Mouse (Mus musculus) limb, embryonic 12.5 days (tissue): ENCODE data around the gene Parl. TPM values are rescaled to one million over a fixed set of nuclear protein-coding genes. Genes with fewer than 3 reads are reported as not detected.
A peak's percentile ranks its signal among the peaks of the same experiment; 100 is the strongest.

Experiments
- ATAC-seq: fragments of 200-750 bp; cut with Nextera tagmentation; 2 replicates; pipeline ENCODE4 v1.8.0; 2017; ENCODE audit warnings: low read depth, moderate TSS enrichment; ENCODE audit not compliant: insufficient number of reproducible peaks, insufficient read depth, low FRiP score, low TSS enrichment
- H3K27ac ChIP-seq: fragments of 300-500 bp; sonication (generic); 2 replicates; pipeline ENCODE4 v1.5.1; 2016; ENCODE audit warnings: mild to moderate bottlenecking, moderate library complexity
- H3K27me3 ChIP-seq: fragments of 300-500 bp; sonication (generic); 2 replicates; pipeline ENCODE4 v1.6.1; 2016; ENCODE audit warnings: mild to moderate bottlenecking, moderate library complexity
- H3K36me3 ChIP-seq: fragments of 300-500 bp; sonication (generic); 2 replicates; pipeline ENCODE4 v1.6.1; 2016; ENCODE audit warnings: mild to moderate bottlenecking, moderate library complexity
- H3K4me1 ChIP-seq: fragments of 300-500 bp; sonication (generic); replicated peaks from 2 replicates; pipeline ENCODE4 v1.6.1; 2016
- H3K4me2 ChIP-seq: fragments of 300-500 bp; sonication (generic); 2 replicates; pipeline ENCODE4 v1.6.1; 2016; ENCODE audit warnings: mild to moderate bottlenecking, moderate library complexity
- H3K4me3 ChIP-seq: fragments of 300-500 bp; sonication (generic); replicated peaks from 2 replicates; pipeline ENCODE4 v1.5.1; 2016; ENCODE audit warnings: mild to moderate bottlenecking
- H3K9ac ChIP-seq: fragments of 300-500 bp; sonication (generic); replicated peaks from 2 replicates; pipeline ENCODE4 v1.6.1; 2016; ENCODE audit warnings: mild to moderate bottlenecking, moderate library complexity
- H3K9me3 ChIP-seq: fragments of 300-500 bp; sonication (generic); 2 replicates; pipeline ENCODE4 v1.6.1; 2016; ENCODE audit warnings: mild to moderate bottlenecking, moderate library complexity
- WGBS: fragments of 180-500 bp; shearing (Covaris S2); methylation state at CpG from one replicate; pipeline ENCODE4 v1.1.7; 2016; 5-methylcytosine and 5-hydroxymethylcytosine counted together
- polyA plus RNA-seq: library from polyadenylated mRNA; unstranded; fragments of >200 nt; fragmentation: Nextera tagmentation; extraction: Ambion mirVana; gene quantifications from 2 replicates; pipeline ENCODE4 v1.2.1, GENCODE M21; 2016

Parl gene
- polyA plus RNA-seq, 1 experiment from 2014 or later, result 105 TPM

DNA sequence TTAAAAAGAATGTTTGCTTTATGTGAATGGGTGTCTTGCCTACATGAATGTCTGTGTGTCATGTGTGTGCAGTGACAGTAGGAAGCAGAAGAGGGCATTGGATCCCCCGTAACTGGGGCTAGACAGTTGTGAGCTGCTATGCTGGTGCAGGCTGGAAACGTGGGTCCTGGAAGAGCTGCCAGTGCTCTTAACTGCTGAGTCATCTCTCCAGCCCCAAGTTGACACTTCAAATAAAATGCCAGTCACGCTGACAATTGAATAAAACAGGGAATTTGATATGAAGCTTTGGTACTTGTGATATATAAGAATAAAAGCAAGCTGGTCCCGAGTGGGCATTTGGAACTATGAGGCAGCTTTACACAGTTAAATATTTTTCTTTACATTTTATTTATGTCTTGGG is 21.9 kb downstream of the Parl start:
- no peak for ATAC-seq

GRCm38 (mm10) chr16:20279395-20279794 is 22.8 kb downstream of the Parl start:
- 94% methylated on average over 5 of the region's 5 CpGs for WGBS

More for the DNA sequence above, 21.9 kb downstream of the Parl start:
- 87% methylated on average over 4 of the region's 4 CpGs for whole genome bisulfite sequencing
- no peak overlapping the region for H3K27ac ChIP-seq
- H3K9ac ChIP-seq, result no peak overlapping the region
- no peaks in the 10 kb centered on the region for H3K9me3 ChIP-seq
- H3K4me1 ChIP-seq, result no peaks in the 10 kb centered on the region
- H3K4me2 ChIP-seq, result no peak overlapping the region
- H3K27me3 ChIP-seq, result no peaks in the 10 kb centered on the region
- H3K36me3 ChIP-seq, result peaks cover 72% of the 10 kb centered on the region
- no peak overlapping the region for H3K4me3 ChIP-seq

DNA sequence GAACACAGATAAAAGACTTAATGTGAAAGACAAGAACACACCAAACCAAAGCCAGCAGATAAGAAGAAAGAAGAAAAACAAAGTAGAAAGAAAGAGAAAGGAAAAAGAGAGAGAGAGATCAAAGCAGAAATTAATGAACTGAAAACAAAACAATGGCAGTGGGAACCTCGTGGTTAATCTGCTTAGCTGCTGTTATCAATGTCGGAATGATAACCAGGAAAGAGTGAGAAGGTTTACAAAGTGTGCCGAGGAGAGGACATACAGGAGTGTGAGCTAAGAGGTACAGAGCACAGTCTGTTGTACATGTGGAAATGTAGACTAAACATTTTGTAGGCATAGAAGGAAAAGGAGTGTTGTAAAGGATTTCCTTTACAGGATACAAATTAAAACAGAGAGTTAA is 29.2 kb downstream of the Parl start:
- Histone ChIP-seq H3K4me3 (no peak overlapping the region), H3K27me3 (0 out of 2 replicates have a peak, but pooled peaks cover under 1% of the 10 kb centered on the region)

More at GRCm38 (mm10) chr16:20279395-20279794, 22.8 kb downstream of the Parl start:
- H3K27ac ChIP-seq, result no peak overlapping the region
- peaks cover 64% of the 10 kb centered on the region for H3K36me3 ChIP-seq
- no peaks in the 10 kb centered on the region for H3K4me1 ChIP-seq
- H3K27me3 ChIP-seq, result no peaks in the 10 kb centered on the region
- H3K9me3 ChIP-seq, result no peaks in the 10 kb centered on the region
- H3K9ac ChIP-seq, result no peak overlapping the region
- H3K4me3 ChIP-seq, result no peak overlapping the region
- H3K4me2 ChIP-seq, result no peak overlapping the region
- ATAC-seq, result no peak

GRCm38 (mm10) chr16:20271339-20271738 is 30.8 kb downstream of the Parl start:
- WGBS, result 87% methylated on average over 4 of the region's 4 CpGs
- Histone ChIP-seq H3K9me3 (no peaks in the 10 kb centered on the region), H3K27ac (no peak overlapping the region), H3K9ac (no peak overlapping the region), H3K4me2 (no peak overlapping the region), H3K4me1 (no peaks in the 10 kb centered on the region), H3K27me3 (0 out of 2 replicates have a peak, but pooled peaks cover 4% of the 10 kb centered on the region), H3K4me3 (no peak overlapping the region), H3K36me3 (no peaks in the 10 kb centered on the region)
- no peak for ATAC-seq

More for the DNA sequence above, 29.2 kb downstream of the Parl start:
- Histone ChIP-seq H3K4me2 (no peak overlapping the region), H3K4me1 (no peaks in the 10 kb centered on the region), H3K36me3 (peaks cover 2% of the 10 kb centered on the region; the same call in 1 of the 2 replicates), H3K9me3 (no peaks in the 10 kb centered on the region), H3K9ac (no peak overlapping the region), H3K27ac (no peak overlapping the region)
- 64% methylated on average over 3 of the region's 3 CpGs for WGBS
- no peak for ATAC-seq

GRCm38 (mm10) chr16:20265089-20265488 is 37.1 kb downstream of the Parl start:
- Histone ChIP-seq H3K4me2 (no peak overlapping the region), H3K9ac (no peak overlapping the region), H3K27me3 (0 out of 2 replicates have a peak, but pooled peaks cover 4% of the 10 kb centered on the region), H3K27ac (no peak overlapping the region), H3K4me3 (no peak overlapping the region), H3K36me3 (no peaks in the 10 kb centered on the region), H3K9me3 (no peaks in the 10 kb centered on the region), H3K4me1 (no peaks in the 10 kb centered on the region)
- no peak for ATAC-seq
- WGBS, result 76% methylated on average over 7 of the region's 7 CpGs

- Histone ChIP-seq H3K27me3 (no peaks in the 10 kb centered on the region), H3K4me2 (no peak overlapping the region), H3K9ac (no peak overlapping the region), H3K36me3 (no peaks in the 10 kb centered on the region), H3K4me1 (no peaks in the 10 kb centered on the region), H3K27ac (no peak overlapping the region), H3K9me3 (no peaks in the 10 kb centered on the region), H3K4me3 (no peak overlapping the region)
- 83% methylated on average over 5 of the region's 5 CpGs for WGBS
- ATAC-seq, result no peak
Observed at GRCm38 (mm10) chr16:20257926-20258325, 44.3 kb downstream of the Parl start.

DNA sequence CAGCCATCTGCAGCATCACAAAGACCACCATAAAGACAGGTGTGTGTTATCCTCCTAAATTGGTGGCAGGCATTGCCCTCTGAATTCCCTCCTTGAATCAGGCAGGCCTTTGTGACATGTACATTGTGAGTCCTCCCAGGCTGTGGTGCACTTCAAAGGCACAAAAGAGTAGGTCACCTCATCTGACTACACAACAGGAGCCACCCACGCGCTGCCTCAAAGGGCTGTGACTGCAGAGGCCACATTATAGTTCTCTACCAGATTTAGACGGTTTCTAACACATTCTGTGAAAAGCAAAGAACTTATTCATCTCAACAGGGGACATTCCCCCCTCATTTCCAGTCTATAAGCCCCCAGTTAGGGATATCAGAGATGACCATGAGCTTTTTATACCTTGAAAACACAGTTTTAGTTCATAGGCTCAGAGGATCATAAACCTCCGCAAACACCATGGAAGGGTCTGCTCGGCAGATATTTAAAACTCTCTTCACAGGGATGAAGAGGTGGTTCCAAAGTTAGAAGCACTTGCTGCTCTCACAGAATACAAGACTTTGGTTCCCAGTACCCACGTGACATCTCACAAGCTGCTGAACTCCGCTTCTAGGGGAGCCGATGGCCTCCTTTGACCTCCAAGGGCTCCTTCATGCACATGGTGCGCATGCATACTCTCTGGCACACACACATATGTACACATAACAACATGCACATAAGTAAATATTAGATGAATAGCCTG is 53.6 kb downstream of the Parl start:
- no peaks in the 10 kb centered on the region for H3K9me3 ChIP-seq
- no peak overlapping the region for H3K4me3 ChIP-seq
- no peaks in the 10 kb centered on the region for H3K27me3 ChIP-seq
- no peaks in the 10 kb centered on the region for H3K4me1 ChIP-seq
- no peak overlapping the region for H3K4me2 ChIP-seq
- H3K36me3 ChIP-seq, result no peaks in the 10 kb centered on the region
- no peak for ATAC-seq
- no peak overlapping the region for H3K9ac ChIP-seq
- WGBS, result 84% methylated on average over 9 of the region's 9 CpGs
- no peak overlapping the region for H3K27ac ChIP-seq

GRCm38 (mm10) chr16:20247103-20247502 is 55.1 kb downstream of the Parl start:
- Histone ChIP-seq H3K27me3 (0 out of 2 replicates have a peak, but pooled peaks cover 1% of the 10 kb centered on the region), H3K36me3 (no peaks in the 10 kb centered on the region), H3K4me2 (no peak overlapping the region), H3K9ac (no peak overlapping the region), H3K9me3 (no peaks in the 10 kb centered on the region), H3K4me3 (no peak overlapping the region), H3K4me1 (no peaks in the 10 kb centered on the region), H3K27ac (no peak overlapping the region)
- ATAC-seq, result no peak

DNA sequence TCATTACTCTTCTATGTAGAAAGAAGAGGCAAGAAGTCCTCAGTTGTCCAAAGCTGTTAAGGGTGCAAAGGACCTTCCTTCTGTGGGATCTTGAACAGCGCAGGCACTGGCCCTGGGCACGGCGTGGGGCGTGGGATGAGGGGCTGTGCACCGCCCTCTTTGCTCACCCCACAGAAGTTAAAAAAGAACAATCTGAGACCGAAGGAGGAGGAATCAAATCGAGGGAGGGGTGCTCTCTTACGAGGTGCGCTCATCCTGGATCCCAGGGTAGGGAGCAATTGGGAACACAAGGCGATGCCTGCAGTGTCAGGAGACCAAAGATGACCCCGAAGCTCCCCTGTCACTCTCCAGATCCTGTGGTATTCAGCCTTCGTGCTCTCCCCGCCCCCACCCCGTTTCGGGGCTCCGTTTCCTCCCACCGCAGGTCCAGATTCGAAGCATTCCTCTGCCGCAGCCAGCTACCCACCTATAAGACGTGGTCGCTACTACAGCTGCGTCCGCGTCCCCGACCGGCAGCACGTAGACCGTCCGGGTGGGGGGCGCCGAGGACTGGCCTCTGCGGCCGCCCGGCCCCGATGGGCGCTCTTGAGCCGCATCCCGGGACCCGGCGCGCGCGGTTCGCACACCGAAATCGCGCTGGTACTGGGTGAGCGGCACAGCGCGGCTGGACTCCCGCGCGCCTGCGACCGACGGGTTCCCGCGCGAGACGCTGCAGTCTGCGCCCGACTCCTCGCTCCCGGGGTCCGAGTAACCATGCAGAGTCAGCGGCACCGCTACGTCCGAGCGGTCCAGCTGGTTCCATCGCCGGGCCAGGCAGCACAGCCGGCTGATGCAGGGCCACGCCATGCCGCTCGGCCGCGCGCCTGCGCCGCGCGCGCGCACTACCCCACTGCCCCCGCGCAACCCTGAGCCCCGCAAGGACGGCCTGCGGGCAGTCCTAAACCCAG is 61.4 kb downstream of the Parl start, which contains the start of gene Map6d1:
Map6d1 (minus strand) TSS at position 891 of the 947 bp plus-strand sequence.
- peak within 1 kb of the TSS; percentile 72 for H3K4me3 ChIP-seq
- no peaks in the 10 kb centered on the region for H3K9me3 ChIP-seq
- under 1% methylated on average over 90 of the region's 90 CpGs for WGBS
- peaks cover 14% of the 10 kb centered on the region; the same call in 1 of the 2 replicates for H3K27me3 ChIP-seq
- H3K4me1 ChIP-seq, result peaks cover 8% of the 10 kb centered on the region
- peak within 1 kb of the TSS; percentile 79 for H3K9ac ChIP-seq
- peak; percentile 76 for ATAC-seq
- H3K36me3 ChIP-seq, result no peaks in the 10 kb centered on the region
- 0 out of 2 replicates have a peak within 1 kb of the TSS, but pooled peaks have one; percentile 23 for H3K27ac ChIP-seq
- peak within 1 kb of the TSS; percentile 83 for H3K4me2 ChIP-seq

DNA sequence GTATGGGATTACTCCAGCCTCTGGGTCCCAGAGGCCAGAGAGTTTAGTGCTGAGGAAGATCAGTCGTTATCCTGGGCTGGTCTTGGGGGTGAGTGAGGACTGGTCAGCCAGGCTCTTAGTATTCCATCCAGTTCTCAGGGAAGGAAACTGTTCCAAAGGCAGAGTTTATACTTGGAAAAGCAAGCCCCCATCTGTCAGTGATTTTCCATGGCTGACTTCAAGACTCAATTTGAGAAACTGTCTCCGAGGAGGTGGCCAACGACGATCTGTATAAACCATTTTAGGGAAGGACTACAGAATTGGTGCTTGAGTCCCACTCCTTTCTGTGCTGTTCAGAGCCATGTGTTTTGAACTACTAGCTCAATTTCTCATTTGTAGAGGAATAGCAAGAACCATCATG is 63.5 kb downstream of the Parl start:
- H3K4me2 ChIP-seq, result no peak overlapping the region
- no peak overlapping the region for H3K9ac ChIP-seq
- peaks cover 8% of the 10 kb centered on the region for H3K4me1 ChIP-seq
- no peak overlapping the region for H3K4me3 ChIP-seq
- H3K36me3 ChIP-seq, result peaks cover 10% of the 10 kb centered on the region; the same call in 1 of the 2 replicates
- no peaks in the 10 kb centered on the region for H3K9me3 ChIP-seq
- H3K27me3 ChIP-seq, result peaks cover 14% of the 10 kb centered on the region; the same call in 1 of the 2 replicates
- no peak overlapping the region for H3K27ac ChIP-seq
- no peak for ATAC-seq
- WGBS, result 87% methylated on average over 4 of the region's 4 CpGs

GRCm38 (mm10) chr16:20237426-20237825 is 64.8 kb downstream of the Parl start:
- H3K27me3 ChIP-seq, result peaks cover 14% of the 10 kb centered on the region; the same call in 1 of the 2 replicates
- no peak for ATAC-seq
- 83% methylated on average over 4 of the region's 4 CpGs for WGBS
- peaks cover 20% of the 10 kb centered on the region; the same call in 1 of the 2 replicates for H3K36me3 ChIP-seq
- H3K4me1 ChIP-seq, result peaks cover 8% of the 10 kb centered on the region
- no peak overlapping the region for H3K4me3 ChIP-seq
- no peaks in the 10 kb centered on the region for H3K9me3 ChIP-seq
- H3K27ac ChIP-seq, result no peak overlapping the region
- no peak overlapping the region for H3K9ac ChIP-seq
- H3K4me2 ChIP-seq, result no peak overlapping the region
